Mouse (Mus musculus) midbrain, embryonic 13.5 days (tissue): ENCODE measurements around the gene Sfmbt2. TPM values are rescaled to one million over a fixed set of nuclear protein-coding genes. Genes with fewer than 3 reads are reported as not detected.

ENCODE experiments used
- ATAC-seq: fragments of 200-750 bp; cut with Nextera tagmentation; 2 replicates; pipeline ENCODE4 v1.8.0; 2017; ENCODE audit warnings: mild to moderate bottlenecking, moderate TSS enrichment, moderate library complexity
- H3K27ac ChIP-seq: fragments of 300-500 bp; sonication (generic); 2 replicates; pipeline ENCODE4 v1.5.1; 2015; ENCODE audit warnings: inconsistent platforms, mild to moderate bottlenecking, moderate library complexity
- H3K27me3 ChIP-seq: fragments of 300-500 bp; sonication (generic); 2 replicates; pipeline ENCODE4 v1.6.1; 2015; ENCODE audit warnings: mild to moderate bottlenecking, inconsistent platforms
- H3K36me3 ChIP-seq: fragments of 300-500 bp; sonication (generic); 2 replicates; pipeline ENCODE4 v1.6.1; 2015; ENCODE audit warnings: mild to moderate bottlenecking, inconsistent platforms
- H3K4me1 ChIP-seq: fragments of 300-500 bp; sonication (generic); replicated peaks from 2 replicates; pipeline ENCODE4 v1.6.1; 2015; ENCODE audit warnings: inconsistent platforms
- H3K4me2 ChIP-seq: fragments of 300-500 bp; sonication (generic); replicated peaks from 2 replicates; pipeline ENCODE4 v1.6.1; 2015; ENCODE audit warnings: moderate library complexity, mild to moderate bottlenecking, inconsistent platforms
- H3K4me3 ChIP-seq: fragments of 300-500 bp; sonication (generic); replicated peaks from 2 replicates; pipeline ENCODE4 v1.5.1; 2015; ENCODE audit warnings: mild to moderate bottlenecking, inconsistent platforms
- H3K9ac ChIP-seq: fragments of 300-500 bp; sonication (generic); replicated peaks from 2 replicates; pipeline ENCODE4 v1.6.1; 2015; ENCODE audit warnings: mild to moderate bottlenecking, inconsistent platforms
- H3K9me3 ChIP-seq: fragments of 300-500 bp; sonication (generic); 2 replicates; pipeline ENCODE4 v1.6.1; 2016; ENCODE audit warnings: mild to moderate bottlenecking, inconsistent platforms
- WGBS: fragments of 180-500 bp; shearing (Covaris S2); methylation state at CpG from one replicate; pipeline ENCODE4 v1.1.7; 2015; 5-methylcytosine and 5-hydroxymethylcytosine counted together
- polyA plus RNA-seq: library from polyadenylated mRNA; unstranded; fragments of >200 nt; fragmentation: Nextera tagmentation; extraction: Ambion mirVana; gene quantifications from 2 replicates; pipeline ENCODE4 v1.2.1, GENCODE M21; 2015

Sfmbt2 gene
- polyA plus RNA-seq, 1 experiment from 2014 or later, result 2.9 TPM

DNA sequence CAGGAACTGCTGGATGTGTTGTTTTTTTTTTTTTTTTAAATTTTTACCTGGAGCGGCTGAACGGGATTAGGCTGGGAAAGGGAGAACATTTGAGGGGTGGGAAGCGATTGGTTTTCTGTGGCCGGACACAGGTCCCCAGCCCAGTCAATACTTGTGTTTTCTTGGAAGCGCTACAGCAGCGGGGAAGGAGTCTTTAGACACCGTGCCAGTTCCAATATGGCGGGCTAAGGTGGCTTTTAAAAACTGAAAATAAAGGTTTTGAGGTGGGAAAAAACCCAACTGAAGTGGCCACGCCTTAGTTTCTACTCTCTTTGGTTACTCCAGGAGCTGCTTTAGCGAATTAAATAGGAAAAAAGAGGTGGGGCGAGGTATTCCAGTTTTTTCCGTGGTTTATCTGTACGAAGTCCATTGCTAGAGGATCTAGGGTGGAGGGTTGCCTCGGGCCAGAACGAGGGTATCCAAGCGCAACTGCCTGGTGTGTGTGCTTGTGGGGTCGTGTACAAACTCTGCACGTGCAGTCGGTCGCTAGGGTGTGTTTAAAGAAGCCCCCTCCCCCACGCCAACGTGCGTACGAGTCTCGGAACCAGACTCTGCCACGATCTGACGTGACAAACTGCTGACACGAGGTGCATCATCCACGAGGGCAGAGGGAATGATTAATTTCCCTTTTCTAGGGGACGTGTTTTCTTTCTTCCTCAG lies 3.3 kb downstream of the Sfmbt2 start:
- 0 out of 2 replicates have a peak, but pooled peaks have one; percentile 28 for ATAC-seq
- under 1% methylated on average over 30 of the region's 30 CpGs for WGBS
- no peak overlapping the region for H3K27ac ChIP-seq
- peak overlapping the region; percentile 61 for H3K4me3 ChIP-seq
- peaks cover 28% of the 10 kb centered on the region for H3K4me1 ChIP-seq
- peaks cover 73% of the 10 kb centered on the region for H3K27me3 ChIP-seq
- H3K36me3 ChIP-seq, result no peaks in the 10 kb centered on the region
- peak overlapping the region; percentile 93 for H3K4me2 ChIP-seq
- H3K9me3 ChIP-seq, result no peaks in the 10 kb centered on the region
- peak overlapping the region; percentile 66 for H3K9ac ChIP-seq

- Histone ChIP-seq H3K36me3 (no peaks in the 10 kb centered on the region), H3K27me3 (peaks cover 68% of the 10 kb centered on the region), H3K9ac (peak overlapping the region; percentile 66), H3K9me3 (no peaks in the 10 kb centered on the region), H3K27ac (no peak overlapping the region), H3K4me3 (peak overlapping the region; percentile 61), H3K4me2 (peak overlapping the region; percentile 93), H3K4me1 (peaks cover 28% of the 10 kb centered on the region)
- under 1% methylated on average over 34 of the region's 34 CpGs for WGBS
- peak; percentile 87 for ATAC-seq
Observed at GRCm38 (mm10) chr2:10374207-10375023, 4.1 kb downstream of the Sfmbt2 start.

- WGBS, result under 1% methylated on average over 22 of the region's 22 CpGs
- H3K27ac ChIP-seq, result no peak overlapping the region
Observed at GRCm38 (mm10) chr2:10375024-10375372, 4.7 kb downstream of the Sfmbt2 start.

GRCm38 (mm10) chr2:10389988-10390387 lies 19.7 kb downstream of the Sfmbt2 start:
- Histone ChIP-seq H3K27ac (no peak overlapping the region), H3K4me1 (peaks cover 7% of the 10 kb centered on the region; the same call in 1 of the 2 replicates), H3K27me3 (peaks cover 10% of the 10 kb centered on the region), H3K9me3 (no peaks in the 10 kb centered on the region), H3K36me3 (no peaks in the 10 kb centered on the region), H3K9ac (no peak overlapping the region), H3K4me3 (no peak overlapping the region), H3K4me2 (no peak overlapping the region)
- WGBS, result 89% methylated on average over 4 of the region's 4 CpGs
- no peak for ATAC-seq

More at GRCm38 (mm10) chr2:10375024-10375372, 4.7 kb downstream of the Sfmbt2 start:
- H3K36me3 ChIP-seq, result no peaks in the 10 kb centered on the region
- H3K4me3 ChIP-seq, result peak overlapping the region; percentile 61
- ATAC-seq, result peak; percentile 46
- H3K4me2 ChIP-seq, result peak overlapping the region; percentile 93
- H3K4me1 ChIP-seq, result peaks cover 28% of the 10 kb centered on the region
- no peaks in the 10 kb centered on the region for H3K9me3 ChIP-seq
- peaks cover 62% of the 10 kb centered on the region for H3K27me3 ChIP-seq
- peak overlapping the region; percentile 66 for H3K9ac ChIP-seq

GRCm38 (mm10) chr2:10390791-10391190 lies 20.5 kb downstream of the Sfmbt2 start:
- Histone ChIP-seq H3K27me3 (peaks cover 10% of the 10 kb centered on the region), H3K36me3 (no peaks in the 10 kb centered on the region), H3K4me3 (no peak overlapping the region), H3K4me2 (no peak overlapping the region), H3K9me3 (no peaks in the 10 kb centered on the region), H3K9ac (no peak overlapping the region), H3K27ac (no peak overlapping the region), H3K4me1 (peaks cover 7% of the 10 kb centered on the region; the same call in 1 of the 2 replicates)
- 13% methylated on average over 7 of the region's 7 CpGs for WGBS
- no peak for ATAC-seq

DNA sequence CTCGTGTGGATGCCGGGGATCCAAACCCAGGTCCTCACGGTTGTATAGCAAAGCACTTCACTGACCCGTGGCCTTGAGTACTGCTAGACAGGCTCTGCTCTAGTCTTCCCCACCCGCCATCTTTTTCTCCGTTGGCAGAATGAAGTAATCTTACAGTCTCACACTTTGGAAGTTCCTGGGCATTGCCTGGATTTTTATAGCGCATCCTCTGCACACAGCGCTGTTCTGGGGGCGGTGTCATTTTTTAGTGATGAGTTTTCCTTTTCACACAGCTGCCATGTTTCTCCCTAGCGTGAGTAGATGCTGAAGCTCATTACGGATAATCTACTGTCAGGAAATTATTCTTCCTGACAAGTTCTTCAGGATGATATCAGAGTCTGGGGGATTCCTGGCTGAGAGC lies 24.8 kb downstream of the Sfmbt2 start:
- Histone ChIP-seq H3K4me1 (peaks cover 7% of the 10 kb centered on the region; the same call in 1 of the 2 replicates), H3K4me3 (no peak overlapping the region), H3K9ac (no peak overlapping the region), H3K27me3 (peaks cover 4% of the 10 kb centered on the region), H3K27ac (no peak overlapping the region), H3K36me3 (no peaks in the 10 kb centered on the region), H3K4me2 (no peak overlapping the region), H3K9me3 (no peaks in the 10 kb centered on the region)
- no peak for ATAC-seq
- 92% methylated on average over 11 of the region's 11 CpGs for WGBS

GRCm38 (mm10) chr2:10397790-10398189 lies 27.5 kb downstream of the Sfmbt2 start:
- H3K27ac ChIP-seq, result no peak overlapping the region
- no peak for ATAC-seq
- H3K4me3 ChIP-seq, result no peak overlapping the region
- no peak overlapping the region for H3K4me2 ChIP-seq
- WGBS, result 77% methylated on average over 9 of the region's 9 CpGs
- H3K4me1 ChIP-seq, result no peaks in the 10 kb centered on the region
- no peak overlapping the region for H3K9ac ChIP-seq
- no peaks in the 10 kb centered on the region for H3K36me3 ChIP-seq
- H3K9me3 ChIP-seq, result no peaks in the 10 kb centered on the region
- no peaks in the 10 kb centered on the region; the same call in 1 of the 2 replicates for H3K27me3 ChIP-seq

DNA sequence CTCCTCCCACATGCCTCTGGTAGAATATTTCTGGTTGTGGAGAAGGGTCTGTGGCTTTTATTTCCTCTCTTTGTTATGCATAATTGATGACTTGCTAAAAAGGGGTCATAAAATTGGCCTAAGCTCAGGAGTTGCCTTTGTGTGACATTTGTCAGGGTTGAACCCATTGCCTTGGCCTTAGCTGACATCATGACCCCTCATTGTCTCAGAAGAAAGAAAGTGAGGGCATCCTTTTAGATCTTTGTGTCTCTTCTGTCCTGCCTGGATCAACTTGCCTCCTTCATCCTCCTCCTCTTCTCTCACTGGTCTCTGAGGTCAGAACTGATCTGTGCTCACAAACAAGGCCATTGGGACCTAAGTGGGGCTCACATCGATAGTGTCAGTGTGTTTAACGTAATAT lies 35.8 kb downstream of the Sfmbt2 start:
- Histone ChIP-seq H3K9ac (no peak overlapping the region), H3K27ac (no peak overlapping the region), H3K4me2 (no peak overlapping the region), H3K4me3 (no peak overlapping the region), H3K4me1 (peaks cover 7% of the 10 kb centered on the region; the same call in 1 of the 2 replicates), H3K9me3 (no peaks in the 10 kb centered on the region), H3K36me3 (no peaks in the 10 kb centered on the region), H3K27me3 (peaks cover 20% of the 10 kb centered on the region)
- 38% methylated on average over 2 of the region's 2 CpGs for WGBS
- no peak for ATAC-seq

DNA sequence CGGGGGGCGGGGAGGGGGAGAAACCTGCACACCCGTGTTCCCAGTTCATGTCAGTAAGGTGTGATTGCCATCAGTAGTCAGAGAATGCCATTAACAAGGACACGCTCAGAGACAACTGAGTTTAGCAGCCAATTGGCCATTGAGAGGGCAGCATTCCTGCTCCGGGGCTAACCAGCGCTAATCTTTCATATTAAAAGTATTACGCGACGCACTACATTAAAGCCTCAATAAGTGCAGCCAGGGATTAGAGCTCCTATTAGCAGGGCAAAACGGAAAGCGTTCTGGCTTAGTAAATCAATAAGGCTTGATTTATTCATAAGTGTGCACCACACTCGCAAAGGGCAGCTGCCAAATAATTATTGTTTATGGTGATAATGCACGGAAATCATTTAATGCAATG lies 39.1 kb downstream of the Sfmbt2 start:
- WGBS, result 41% methylated on average over 13 of the region's 13 CpGs
- ATAC-seq, result 0 out of 2 replicates have a peak, but pooled peaks have one; percentile 62

GRCm38 (mm10) chr2:10410069-10410468 lies 39.8 kb downstream of the Sfmbt2 start:
- WGBS, result 86% methylated on average over 5 of the region's 5 CpGs
- H3K36me3 ChIP-seq, result no peaks in the 10 kb centered on the region
- H3K9me3 ChIP-seq, result no peaks in the 10 kb centered on the region
- no peak overlapping the region for H3K9ac ChIP-seq
- H3K4me3 ChIP-seq, result no peak overlapping the region
- no peak overlapping the region for H3K27ac ChIP-seq
- no peak for ATAC-seq
- H3K27me3 ChIP-seq, result peaks cover 26% of the 10 kb centered on the region
- peaks cover 7% of the 10 kb centered on the region; the same call in 1 of the 2 replicates for H3K4me1 ChIP-seq
- no peak overlapping the region for H3K4me2 ChIP-seq

More for the DNA sequence above, 39.1 kb downstream of the Sfmbt2 start:
- H3K4me3 ChIP-seq, result no peak overlapping the region
- H3K36me3 ChIP-seq, result no peaks in the 10 kb centered on the region
- peaks cover 7% of the 10 kb centered on the region; the same call in 1 of the 2 replicates for H3K4me1 ChIP-seq
- no peak overlapping the region for H3K27ac ChIP-seq
- no peak overlapping the region for H3K9ac ChIP-seq
- H3K4me2 ChIP-seq, result 0 out of 2 replicates have a peak overlapping the region, but pooled peaks have one; percentile 2
- H3K27me3 ChIP-seq, result peaks cover 28% of the 10 kb centered on the region
- no peaks in the 10 kb centered on the region for H3K9me3 ChIP-seq

GRCm38 (mm10) chr2:10420944-10421420 lies 50.7 kb downstream of the Sfmbt2 start:
- H3K36me3 ChIP-seq, result no peaks in the 10 kb centered on the region
- H3K27ac ChIP-seq, result no peak overlapping the region
- no peaks in the 10 kb centered on the region for H3K9me3 ChIP-seq
- no peaks in the 10 kb centered on the region for H3K27me3 ChIP-seq
- no peaks in the 10 kb centered on the region for H3K4me1 ChIP-seq
- no peak overlapping the region for H3K9ac ChIP-seq
- no peak for ATAC-seq
- no peak overlapping the region for H3K4me3 ChIP-seq
- H3K4me2 ChIP-seq, result no peak overlapping the region
- WGBS, result 75% methylated on average over 6 of the region's 6 CpGs

DNA sequence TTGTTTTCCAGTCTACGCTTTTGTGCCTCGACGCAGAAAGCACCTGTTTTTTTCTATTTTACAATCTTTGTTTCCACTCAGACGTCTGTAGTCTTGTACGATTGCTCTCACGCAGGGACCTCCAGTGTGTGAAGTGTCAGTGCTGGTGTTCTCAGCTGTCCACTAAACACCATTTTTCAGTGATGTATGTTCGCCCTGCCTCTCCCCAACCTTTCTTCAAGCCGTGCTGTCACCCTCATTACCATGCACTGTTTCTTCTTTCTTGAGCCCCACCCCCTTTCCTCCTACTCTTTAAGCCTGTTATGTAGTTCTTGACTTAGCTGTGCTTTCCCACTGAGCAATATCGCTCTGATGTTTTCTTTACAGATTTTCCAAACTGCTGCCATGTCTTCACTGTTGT lies 67.0 kb downstream of the Sfmbt2 start:
- Histone ChIP-seq H3K4me2 (no peak overlapping the region), H3K9ac (no peak overlapping the region), H3K4me1 (peaks cover 6% of the 10 kb centered on the region; the same call in 1 of the 2 replicates), H3K9me3 (no peaks in the 10 kb centered on the region), H3K27me3 (no peaks in the 10 kb centered on the region), H3K4me3 (no peak overlapping the region), H3K36me3 (no peaks in the 10 kb centered on the region), H3K27ac (no peak overlapping the region)
- 45% methylated on average over 9 of the region's 9 CpGs for WGBS
- ATAC-seq, result peak; percentile 64; the same call in 1 of the 2 replicates
